Mouse (Mus musculus) liver, postnatal 0 days (tissue): Measurements from ENCODE around the gene Krtap1-4.

Experiments
- CTCF ChIP-seq: sonication (generic); IDR thresholded peaks from 2 replicates; pipeline ENCODE4 v1.5.1; 2016; ENCODE audit warnings: antibody characterized with exemption, low read depth
- EP300 ChIP-seq: IDR thresholded peaks from 2 replicates; pipeline ENCODE4 v1.6.1; 2016; ENCODE audit warnings: antibody characterized with exemption, low read depth, mild to moderate bottlenecking

DNA sequence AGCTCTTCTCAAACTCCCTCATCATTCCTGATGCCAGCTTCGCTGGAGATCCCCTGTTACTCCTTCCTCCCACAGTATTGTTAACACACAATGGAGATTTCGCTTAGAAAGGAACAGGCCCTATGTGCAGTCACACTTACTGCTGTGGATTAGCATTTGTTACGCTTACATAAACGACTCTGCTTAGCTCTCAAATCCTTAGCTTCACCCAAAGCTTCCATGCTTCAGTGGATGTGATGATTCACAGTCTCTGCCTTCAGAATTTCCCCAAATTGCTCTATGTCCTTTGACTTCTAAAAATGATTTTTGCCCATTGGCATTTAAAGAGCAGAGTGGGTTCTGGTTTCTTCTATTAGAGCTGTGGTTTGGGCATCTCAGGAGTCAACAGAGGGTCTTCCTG is 10.3 kb downstream of the Krtap1-4 start:
- TF ChIP-seq CTCF (no peak), EP300 (no peak)
